Mouse (Mus musculus) CH12F3 (cell line): ENCODE results near the gene Borcs6.
"Not testable (repeated sequence)": the region's sequence is repeated elsewhere in the genome, so short reads cannot be mapped to it uniquely, and the experiment has no call there.

Source experiments
- in situ Hi-C: fragments of 300-500 bp; cut with MboI; formaldehyde crosslinking; loops from 2 replicates; pipeline ENCODE4 v1.14.3; 2020; ENCODE audit warnings: low sequenced_read_pairs

Borcs6 gene

DNA sequence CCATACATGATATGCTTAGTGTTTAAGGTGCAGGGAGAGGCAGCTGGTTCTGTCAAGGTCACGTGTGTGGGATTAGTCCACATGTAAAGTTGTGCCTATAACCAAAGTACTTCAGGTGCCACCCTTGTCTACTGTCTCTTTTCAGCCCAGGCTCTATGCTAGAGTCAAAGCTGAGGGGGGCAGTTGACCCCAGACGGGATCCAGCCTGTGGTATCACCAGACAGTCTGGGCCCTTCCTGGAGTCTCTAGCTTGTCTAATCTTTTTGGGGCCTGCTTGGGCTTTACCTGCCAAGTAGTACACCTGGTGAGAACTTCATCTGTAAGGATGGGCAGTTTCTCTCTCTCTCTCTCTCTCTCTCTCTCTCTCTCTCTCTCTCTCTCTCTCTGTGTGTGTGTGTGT lies 28.1 kb downstream of the Borcs6 start:
- in situ Hi-C loops = no loop called here

DNA sequence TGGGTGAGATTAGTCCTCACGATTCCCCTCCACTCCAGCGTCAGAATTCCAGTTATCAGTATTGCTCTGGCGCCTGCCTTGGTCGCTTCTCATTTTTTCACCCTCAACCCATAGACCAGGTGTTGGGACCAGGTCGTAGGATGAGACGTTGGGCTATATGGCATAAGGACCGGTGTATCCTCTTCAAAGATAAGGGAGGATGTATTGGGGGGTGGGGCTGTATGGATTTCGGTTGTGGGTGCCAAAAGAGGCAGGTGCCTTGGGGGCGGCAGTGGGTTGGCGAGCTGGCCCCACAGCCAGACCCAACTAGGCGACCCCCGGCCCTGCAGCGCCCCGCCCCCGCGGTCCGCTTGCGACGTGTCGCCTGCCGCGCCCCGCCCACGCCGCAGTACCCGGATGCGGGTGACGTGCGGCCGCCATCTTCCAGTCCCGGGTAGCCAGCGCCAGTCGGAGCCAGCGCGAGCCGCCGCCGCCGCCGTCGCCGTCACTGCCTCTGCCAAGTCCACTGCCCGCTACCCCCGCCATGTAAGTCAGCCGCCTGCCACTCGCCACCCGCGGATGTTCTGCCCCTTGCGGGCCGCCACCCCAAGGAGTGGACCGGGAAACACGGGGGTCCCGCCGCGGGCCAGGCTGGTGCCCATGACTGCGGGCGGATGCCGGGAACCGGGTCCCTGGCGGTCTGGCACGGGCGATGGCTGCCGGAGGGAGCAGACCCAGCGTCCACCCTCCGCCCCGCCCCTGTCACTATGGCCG lies 28.8 kb downstream of the Borcs6 start, which contains the start of gene Vamp2:
TSS of gene Vamp2 (plus strand) at position 388 of the 753 bp plus-strand sequence.
- in situ Hi-C loops = no loop called here

DNA sequence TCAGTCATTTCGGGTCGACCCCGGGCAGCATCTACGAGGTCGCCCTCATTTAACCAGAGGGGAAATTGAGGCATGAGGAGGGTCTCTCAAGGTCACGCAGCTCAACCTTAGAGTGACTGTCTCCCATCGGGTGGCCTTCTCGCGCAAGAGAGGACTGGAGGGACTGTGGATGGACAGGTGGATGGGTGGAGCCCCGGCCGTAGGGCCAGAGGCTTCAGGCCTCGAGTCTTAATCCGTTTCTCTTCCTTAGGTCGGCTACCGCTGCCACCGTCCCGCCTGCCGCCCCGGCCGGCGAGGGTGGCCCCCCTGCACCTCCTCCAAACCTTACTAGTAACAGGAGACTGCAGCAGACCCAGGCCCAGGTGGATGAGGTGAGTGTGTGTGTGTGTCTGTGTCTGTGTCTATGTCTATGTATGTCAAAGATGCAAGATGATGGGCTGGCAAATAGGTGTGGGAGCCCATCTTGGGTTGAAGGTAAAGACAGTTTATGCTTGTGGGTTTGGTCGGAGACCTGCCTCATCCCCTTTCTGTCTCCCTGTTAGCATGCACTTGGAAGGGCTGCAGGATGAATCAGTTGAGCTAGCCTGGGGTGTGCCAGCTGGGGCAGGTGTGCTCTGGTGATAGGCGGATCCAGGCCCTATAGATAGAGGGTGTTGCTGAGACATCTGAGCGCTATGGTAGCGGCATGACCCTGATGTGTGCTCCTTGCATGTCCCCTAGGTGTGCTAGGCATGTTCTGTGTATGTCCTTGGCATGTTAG lies 29.5 kb downstream of the Borcs6 start:
- in situ Hi-C loops = no loop called here

DNA sequence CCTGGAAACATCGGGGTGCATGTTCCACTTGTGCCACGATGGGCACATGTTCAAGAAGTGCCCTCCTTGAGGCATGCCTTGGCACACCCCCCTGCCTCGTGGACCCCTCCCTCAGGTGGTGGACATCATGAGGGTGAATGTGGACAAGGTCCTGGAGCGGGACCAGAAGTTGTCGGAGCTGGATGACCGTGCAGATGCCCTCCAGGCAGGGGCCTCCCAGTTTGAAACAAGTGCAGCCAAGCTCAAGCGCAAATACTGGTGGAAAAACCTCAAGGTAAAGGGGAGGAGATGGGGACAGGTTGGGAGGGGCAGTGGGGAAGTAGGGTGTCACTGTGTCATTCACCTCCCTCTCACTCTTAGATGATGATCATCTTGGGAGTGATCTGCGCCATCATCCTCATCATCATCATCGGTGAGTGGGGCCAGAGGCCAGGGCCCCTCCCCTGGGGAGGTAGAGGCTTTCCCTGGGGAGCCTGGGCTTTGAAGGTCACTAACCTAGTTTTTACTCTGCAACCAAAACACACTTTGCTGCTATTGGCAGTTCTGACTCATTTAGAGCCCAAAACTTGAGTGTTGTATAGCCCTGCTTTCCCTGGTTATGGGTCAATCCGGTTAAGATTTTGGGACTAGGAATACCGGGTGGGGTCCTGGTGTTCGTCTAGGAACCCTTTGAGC lies 30.2 kb downstream of the Borcs6 start:
- in situ Hi-C loops = no loop called here

GRCm38 (mm10) chr11:69090367-69090766 lies 30.9 kb downstream of the Borcs6 start:
- in situ Hi-C loops = no loop called here

DNA sequence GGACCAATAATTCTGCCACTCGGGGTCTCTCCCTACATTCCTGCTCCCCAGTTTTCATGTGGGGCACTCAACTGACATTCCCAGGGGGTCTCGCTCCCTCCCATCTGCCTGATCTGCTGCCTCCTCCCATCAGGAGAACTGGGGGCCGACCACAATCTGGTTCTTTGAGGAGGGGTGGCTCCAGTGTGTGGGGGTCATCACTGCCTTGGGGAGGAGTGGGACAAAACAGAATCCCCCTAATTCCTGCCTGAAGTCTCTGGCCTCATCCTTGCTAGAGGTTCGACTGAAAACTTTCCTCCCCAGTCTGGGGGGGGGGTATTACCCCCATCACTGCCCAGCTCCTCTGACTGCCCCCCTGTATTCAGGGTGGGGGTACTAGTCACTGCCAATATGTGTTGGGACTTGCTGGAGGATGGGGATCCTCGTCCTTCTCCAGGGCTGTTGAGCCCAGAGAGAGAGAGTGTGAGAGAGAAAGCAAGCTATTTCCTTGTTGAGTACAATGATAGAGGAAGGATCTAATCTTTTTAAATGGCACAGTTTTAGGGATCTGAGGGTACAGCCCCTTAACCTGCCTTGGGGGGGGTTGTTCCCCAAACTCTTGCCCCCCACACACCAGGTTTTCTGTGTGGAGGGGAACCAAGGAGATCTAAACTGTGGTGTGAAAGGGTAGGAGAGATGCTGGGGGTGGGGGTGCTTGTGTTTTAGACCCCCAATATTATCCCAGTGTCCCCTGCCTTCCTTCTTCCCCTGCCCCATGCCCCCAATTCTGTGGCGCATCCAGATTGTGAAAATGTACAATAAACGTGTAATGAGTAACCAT lies 32.3 kb downstream of the Borcs6 start:
- in situ Hi-C loops = no loop called here

GRCm38 (mm10) chr11:69092386-69092751 lies 32.9 kb downstream of the Borcs6 start:
- in situ Hi-C loops = no loop called here

- in situ Hi-C loops = no loop called here
These were observed 33.4 kb downstream of the Borcs6 start for GRCm38 (mm10) chr11:69092871-69093270.

- in situ Hi-C loops = not testable (repeated sequence)
These were observed 34.3 kb downstream of the Borcs6 start for GRCm38 (mm10) chr11:69093856-69094255.

DNA sequence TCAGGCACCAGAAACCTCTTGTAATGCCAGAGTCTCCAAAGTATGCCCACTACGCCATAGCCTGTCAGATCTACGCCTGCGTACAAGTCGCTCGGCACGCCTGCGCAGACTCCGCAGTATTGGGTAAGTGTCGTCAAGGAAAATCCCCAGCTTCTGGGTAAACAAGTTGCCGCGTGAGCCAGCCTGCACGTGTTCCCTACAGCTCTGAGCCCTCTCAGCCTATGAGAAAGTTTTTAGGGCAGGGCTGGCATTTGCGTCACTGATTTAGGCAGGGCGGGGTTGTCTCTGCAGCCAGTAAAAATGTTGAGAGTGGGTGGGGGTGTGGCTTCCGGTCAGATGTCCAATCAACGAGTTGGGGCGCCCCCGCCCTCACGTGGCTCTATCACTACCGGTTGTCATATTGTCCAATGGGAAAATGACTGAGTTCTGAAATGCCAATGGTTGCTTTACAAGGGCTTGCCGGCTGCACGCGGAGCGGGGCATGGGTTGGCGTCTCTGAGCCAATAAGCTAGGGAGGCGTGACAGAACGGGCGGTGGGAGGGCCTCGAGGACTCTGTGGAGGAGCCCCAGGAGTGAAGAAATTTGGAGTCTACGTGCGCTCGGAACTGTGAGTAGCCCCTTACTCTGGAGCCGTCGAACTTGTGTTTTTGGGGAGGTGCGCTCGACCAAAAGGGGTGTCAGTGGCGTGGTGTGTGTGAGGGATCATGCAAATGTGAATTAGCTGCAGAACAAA lies 35.3 kb downstream of the Borcs6 start, which contains the start of gene Per1:
TSS of gene Per1 (plus strand) at position 521 of the 733 bp plus-strand sequence.
- in situ Hi-C loops = no loop called here

DNA sequence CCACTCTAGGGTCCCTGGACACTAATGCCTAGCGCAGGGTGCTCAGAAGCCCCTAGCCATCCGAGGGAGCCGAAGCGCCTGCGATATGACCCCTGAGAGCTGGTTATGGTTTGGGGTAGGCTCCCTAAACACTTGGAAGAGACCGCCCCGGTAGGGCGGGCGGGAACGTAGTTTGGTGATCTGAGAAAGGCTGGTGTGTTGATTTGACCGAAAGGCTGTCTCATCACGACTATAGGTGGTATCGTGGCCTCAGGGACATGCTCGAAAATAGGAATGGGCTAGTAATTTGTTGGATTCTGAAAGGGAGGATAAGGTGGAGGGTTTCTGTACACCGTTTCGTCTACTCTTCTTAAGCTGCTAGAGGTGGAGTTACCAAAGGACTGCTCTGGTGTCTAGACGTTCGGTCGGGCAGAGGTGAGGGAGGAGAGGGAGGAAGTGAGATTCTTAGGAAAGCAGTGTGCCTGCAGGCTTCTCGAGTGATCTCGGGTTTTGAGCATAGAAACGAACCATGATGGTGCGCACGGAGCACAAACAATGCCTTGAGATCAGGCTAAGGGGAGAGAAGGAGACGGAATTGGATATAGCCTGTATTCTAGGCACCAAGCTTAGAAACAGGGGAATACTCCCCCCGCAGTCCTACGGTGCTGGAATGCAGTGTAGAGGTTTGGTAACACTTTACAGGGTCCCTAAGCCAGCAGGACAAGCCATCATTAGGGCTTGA lies 36.2 kb downstream of the Borcs6 start:
- in situ Hi-C loops = no loop called here

- in situ Hi-C loops = no loop called here
These were observed 37.0 kb downstream of the Borcs6 start for GRCm38 (mm10) chr11:69096360-69096986.

- in situ Hi-C loops = no loop called here
These were observed 37.7 kb downstream of the Borcs6 start for GRCm38 (mm10) chr11:69096987-69097900.

GRCm38 (mm10) chr11:69098039-69098761 lies 38.7 kb downstream of the Borcs6 start:
- in situ Hi-C loops = no loop called here

- in situ Hi-C loops = no loop called here
These were observed 39.2 kb downstream of the Borcs6 start for GRCm38 (mm10) chr11:69098762-69099091.

GRCm38 (mm10) chr11:69099177-69099914 lies 39.8 kb downstream of the Borcs6 start:
- in situ Hi-C loops = no loop called here

DNA sequence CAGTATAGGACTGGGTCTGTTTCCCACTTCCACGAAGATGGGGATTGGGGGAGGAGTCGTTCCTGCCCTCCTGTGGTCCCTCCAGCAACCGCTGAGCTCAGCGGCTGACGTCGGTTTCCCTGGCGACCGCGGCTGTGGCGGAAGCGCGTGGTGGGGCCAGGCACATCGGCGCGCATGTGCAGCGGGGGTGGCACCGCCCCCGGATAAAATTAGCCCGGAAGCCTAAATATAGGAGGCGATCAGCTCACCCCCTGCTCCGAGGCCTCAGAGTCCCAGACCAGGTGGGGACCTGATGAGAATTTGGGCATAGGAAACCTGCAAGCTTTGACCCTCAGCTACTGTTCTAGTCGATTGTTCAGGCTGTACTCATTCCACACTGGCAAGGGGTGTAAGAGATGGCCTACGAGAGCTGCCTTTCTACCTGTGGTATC lies 40.4 kb downstream of the Borcs6 start:
- in situ Hi-C loops = no loop called here
